Mouse (Mus musculus): ENCODE results near the gene Sez6l2.
A peak's percentile ranks its signal among the peaks of the same experiment; 100 is the strongest.

Sez6l2 gene

GRCm38 (mm10) chr7:126961095-126961494, 10.7 kb downstream of the Sez6l2 start:
- no peak for DNase-seq (ENCODE audit: low spot score in 2 of 2)

GRCm38 (mm10) chr7:126961965-126962364, 11.6 kb downstream of the Sez6l2 start:
- no peak for DNase-seq (ENCODE audit: low spot score in 2 of 2)

- DNase-seq (ENCODE audit: low spot score in 2 of 2): no peak
Measured at GRCm38 (mm10) chr7:126963548-126964286, 13.4 kb downstream of the Sez6l2 start.

GRCm38 (mm10) chr7:126965568-126965967, 15.2 kb downstream of the Sez6l2 start:
- no peak for DNase-seq (ENCODE audit: low spot score in 2 of 2)

- DNase-seq (ENCODE audit: low spot score in 2 of 2): no peak
Measured at GRCm38 (mm10) chr7:126967361-126967760, 17.0 kb downstream of the Sez6l2 start.

GRCm38 (mm10) chr7:126975493-126975892, 25.1 kb downstream of the Sez6l2 start:
- DNase-seq (ENCODE audit: low spot score in 2 of 2): no peak

GRCm38 (mm10) chr7:126975893-126975949, 25.4 kb downstream of the Sez6l2 start, which contains the start of gene Cdipt:
Gene Cdipt, plus strand, starts transcription at chr7:126975914.
- DNase-seq (ENCODE audit: low spot score in 2 of 2): no peak

- DNase-seq (ENCODE audit: low spot score in 2 of 2): peak; percentile 86 to 96
Measured at GRCm38 (mm10) chr7:126975950-126976866, 25.8 kb downstream of the Sez6l2 start, which contains the start of gene Cdiptos. Gene Cdiptos, minus strand, starts transcription at chr7:126976098.

GRCm38 (mm10) chr7:126976878-126977459, 26.6 kb downstream of the Sez6l2 start:
- no peak for DNase-seq (ENCODE audit: low spot score in 2 of 2)

- DNase-seq (ENCODE audit: low spot score in 2 of 2): no peak
Measured at GRCm38 (mm10) chr7:126978841-126979240, 28.5 kb downstream of the Sez6l2 start.

GRCm38 (mm10) chr7:126981601-126982000, 31.2 kb downstream of the Sez6l2 start:
- no peak for DNase-seq (ENCODE audit: low spot score in 2 of 2)

GRCm38 (mm10) chr7:126982054-126982453, 31.7 kb downstream of the Sez6l2 start:
- DNase-seq (ENCODE audit: low spot score in 2 of 2): no peak

- no peak for DNase-seq (ENCODE audit: low spot score in 2 of 2)
Measured at GRCm38 (mm10) chr7:126983113-126983512, 32.8 kb downstream of the Sez6l2 start.

- DNase-seq (ENCODE audit: low spot score in 2 of 2): peak; percentile 55 to 58
Measured at GRCm38 (mm10) chr7:126984667-126985444, 34.5 kb downstream of the Sez6l2 start.

GRCm38 (mm10) chr7:126986319-126986718, 36.0 kb downstream of the Sez6l2 start:
- peak in 1 of 2 experiments; percentile 54 for DNase-seq (ENCODE audit: low spot score in 2 of 2)

- DNase-seq (ENCODE audit: low spot score in 2 of 2): no peak
Measured at GRCm38 (mm10) chr7:126988816-126989215, 38.5 kb downstream of the Sez6l2 start.

- no peak for DNase-seq (ENCODE audit: low spot score in 2 of 2)
Measured at GRCm38 (mm10) chr7:126996449-126996848, 46.1 kb downstream of the Sez6l2 start.

- DNase-seq (ENCODE audit: low spot score in 2 of 2): no peak
Measured at GRCm38 (mm10) chr7:126999568-126999967, 49.2 kb downstream of the Sez6l2 start.

GRCm38 (mm10) chr7:127003620-127004019, 53.3 kb downstream of the Sez6l2 start:
- no peak for DNase-seq (ENCODE audit: low spot score in 2 of 2)

GRCm38 (mm10) chr7:127004122-127004875, 53.9 kb downstream of the Sez6l2 start:
- no peak for DNase-seq (ENCODE audit: low spot score in 2 of 2)

- no peak for DNase-seq (ENCODE audit: low spot score in 2 of 2)
Measured at GRCm38 (mm10) chr7:127007313-127008024, 57.1 kb downstream of the Sez6l2 start.
